Mouse (Mus musculus): ENCODE measurements at regions not wholly inside any gene's neighbourhood (a gene's known extent, or its start where the extent isn't known, plus 50 kb on each side); places are given as distances from the start of the nearest gene placed in this dataset.

DNA sequence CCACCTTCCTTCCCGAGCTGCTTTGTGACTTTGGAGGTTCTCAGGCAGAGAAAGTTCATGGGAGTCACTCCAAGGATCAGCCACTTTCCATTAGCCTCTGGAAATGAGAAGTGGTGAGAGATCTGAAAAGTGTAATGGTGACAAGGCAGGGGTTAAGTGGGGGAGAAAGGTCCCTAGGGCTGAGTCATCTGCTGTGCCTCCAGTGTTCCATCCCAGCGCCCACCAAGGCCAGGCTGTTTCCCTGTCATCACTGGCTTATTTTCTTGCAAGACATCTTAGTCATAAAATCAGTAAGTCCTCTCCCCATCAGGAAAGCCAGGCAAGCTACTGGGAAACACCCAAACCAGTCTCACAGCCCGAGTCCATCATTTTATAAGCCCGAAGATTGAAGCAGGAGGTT lies 717.3 kb downstream of the Gm826 start:
- no peak for TF ChIP-seq CTCF (IDR thresholded peaks at IDR 0.05; ENCODE audit: low read depth, low read length)
- TF ChIP-seq GATA1 (IDR thresholded peaks at IDR 0.05; ENCODE audit: borderline replicate concordance, low read length): no peak
- no peak for TF ChIP-seq POLR2AphosphoS5 (IDR thresholded peaks at IDR 0.05; ENCODE audit: insufficient replicate concordance, low read depth, low read length)

Data from G1E (cell line).